Mouse (Mus musculus) lung, postnatal 0 days (tissue): ENCODE measurements at regions not wholly inside any gene's neighbourhood (a gene's known extent, or its start where the extent isn't known, plus 50 kb on each side); places are given as distances from the start of the nearest gene placed in this dataset.

Experiments
- CTCF ChIP-seq: IDR thresholded peaks from 2 replicates; pipeline ENCODE4 v1.5.1; 2016; ENCODE audit warnings: antibody characterized with exemption, mild to moderate bottlenecking
- EP300 ChIP-seq: IDR thresholded peaks from 2 replicates; pipeline ENCODE4 v1.6.1; 2016; ENCODE audit warnings: antibody characterized with exemption, mild to moderate bottlenecking, control low read depth

GRCm38 (mm10) chr9:23003195-23004061, 219.4 kb upstream of the Bmper start:
- no peak for TF ChIP-seq CTCF
- TF ChIP-seq EP300, result no peak
